Mouse (Mus musculus) inflammation-experienced regulatory T-cells, adult 6 months (primary cell): ENCODE results near the gene Vav2. TPM values are rescaled to one million over a fixed set of nuclear protein-coding genes. Genes with fewer than 3 reads are reported as not detected.

Experiments used
- ATAC-seq: one replicate; pipeline ENCODE4 v1.8.0; 2017
- polyA plus RNA-seq, 3 experiments: library from polyadenylated mRNA; unstranded; fragments of 100-300 nt; shearing (Covaris generic); gene quantifications; one replicate each; pipeline ENCODE4 v1.2.1; 2017

Vav2 gene
- 1 to 10 TPM; 3.8 to 7.1 (median 7.0) TPM for polyA plus RNA-seq

- peak; percentile 87 for ATAC-seq
These were observed at the start of gene Vav2 for GRCm38 (mm10) chr2:27426855-27427457. Vav2 (minus strand) TSS chr2:27427033.

- ATAC-seq: peak; percentile 93
These were observed 48.9 kb upstream of the Vav2 start for GRCm38 (mm10) chr2:27475495-27476302.

GRCm38 (mm10) chr2:27474621-27475484 is 48.0 kb upstream of the Vav2 start:
- peak; percentile 13 for ATAC-seq

- ATAC-seq: no peak
These were observed 47.1 kb upstream of the Vav2 start for GRCm38 (mm10) chr2:27473911-27474310.

GRCm38 (mm10) chr2:27473061-27473765 is 46.4 kb upstream of the Vav2 start:
- ATAC-seq: no peak

- ATAC-seq: no peak
These were observed 44.3 kb upstream of the Vav2 start for GRCm38 (mm10) chr2:27471170-27471584.

- no peak for ATAC-seq
These were observed 43.7 kb upstream of the Vav2 start for GRCm38 (mm10) chr2:27470535-27470934.

GRCm38 (mm10) chr2:27469991-27470355 is 43.1 kb upstream of the Vav2 start:
- ATAC-seq: no peak

GRCm38 (mm10) chr2:27469292-27469990 is 42.6 kb upstream of the Vav2 start:
- no peak for ATAC-seq

GRCm38 (mm10) chr2:27462901-27463300 is 36.1 kb upstream of the Vav2 start:
- ATAC-seq: no peak

GRCm38 (mm10) chr2:27461881-27462660 is 35.2 kb upstream of the Vav2 start:
- no peak for ATAC-seq

GRCm38 (mm10) chr2:27460651-27461050 is 33.8 kb upstream of the Vav2 start:
- ATAC-seq: no peak

- ATAC-seq: no peak
These were observed 33.3 kb upstream of the Vav2 start for GRCm38 (mm10) chr2:27460163-27460562.

GRCm38 (mm10) chr2:27459735-27460134 is 32.9 kb upstream of the Vav2 start:
- ATAC-seq: no peak

GRCm38 (mm10) chr2:27450226-27450625 is 23.4 kb upstream of the Vav2 start:
- ATAC-seq: no peak

GRCm38 (mm10) chr2:27447782-27448181 is 20.9 kb upstream of the Vav2 start:
- no peak for ATAC-seq

GRCm38 (mm10) chr2:27446812-27447211 is 20.0 kb upstream of the Vav2 start:
- no peak for ATAC-seq

- ATAC-seq: no peak
These were observed 19.1 kb upstream of the Vav2 start for GRCm38 (mm10) chr2:27445910-27446309.

- no peak for ATAC-seq
These were observed 16.5 kb upstream of the Vav2 start for GRCm38 (mm10) chr2:27443450-27443708.

GRCm38 (mm10) chr2:27442708-27443449 is 16.0 kb upstream of the Vav2 start:
- ATAC-seq: no peak
